Comparison of ENCODE assay signal across 28 mouse cellular contexts in the genomic region with DNA sequence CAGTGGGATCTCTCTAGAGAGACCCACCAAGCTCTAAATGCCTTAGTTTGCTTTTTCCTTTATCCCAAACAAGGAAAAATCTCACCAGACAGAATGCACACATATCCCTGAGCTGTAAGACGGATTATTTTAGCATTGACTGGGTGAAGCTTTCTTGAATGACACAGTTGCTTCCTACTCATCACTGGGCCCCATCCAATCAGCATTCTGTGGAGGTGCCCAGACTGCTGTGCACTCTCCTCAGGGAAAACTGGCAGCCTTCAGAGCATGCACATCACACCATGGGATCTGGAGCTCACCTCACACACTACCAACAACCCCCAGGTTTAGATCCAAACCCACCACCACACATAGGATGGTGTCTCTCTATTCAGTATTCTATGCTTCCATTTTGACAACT.
DNase-seq lines count a peak whose midpoint lies in the region; ATAC-seq and TF ChIP-seq lines count a peak whose summit lies in the region.
"Had no signal": no experiment of that assay in that cellular context is flagged by ENCODE, and none has a peak within 500 bp of the region (broad histone marks: within the 10 kb centered on the region; RNA-seq: fewer than 3 reads in every experiment).

No protein-coding gene starts in this region.

- no peaks in the 10 kb centered on the region for H3K4me1 ChIP-seq in forebrain, postnatal 0 days (ENCODE audit: insufficient read depth)
- H3K4me1 ChIP-seq in forebrain, embryonic 13.5 days = no peaks in the 10 kb centered on the region
- H3K4me1 ChIP-seq: heart, embryonic 12.5 days; hindbrain, embryonic 13.5 days; limb, embryonic 13.5 days; lung, embryonic 15.5 days; neural tube, embryonic 13.5 days had no signal

- H3K27ac ChIP-seq in forebrain, postnatal 0 days (ENCODE audit: low read depth, low read length) = no peak overlapping the region
- H3K27ac ChIP-seq in forebrain, embryonic 13.5 days = no peak overlapping the region
- H3K27ac ChIP-seq: gastrocnemius, adult 2 months; heart, adult 2 months; hindbrain, embryonic 13.5 days; limb, embryonic 13.5 days; lung, embryonic 15.5 days; neural tube, embryonic 13.5 days had no signal

- H3K9me3 ChIP-seq in forebrain, postnatal 0 days (ENCODE audit: low read length) = no peaks in the 10 kb centered on the region
- no peaks in the 10 kb centered on the region for H3K9me3 ChIP-seq in forebrain, embryonic 13.5 days (replicated peaks)
- H3K9me3 ChIP-seq: heart, embryonic 12.5 days; hindbrain, embryonic 13.5 days; limb, embryonic 13.5 days; lung, embryonic 15.5 days; neural tube, embryonic 13.5 days had no signal

- no peak overlapping the region for H3K4me2 ChIP-seq in forebrain, postnatal 0 days (ENCODE audit: low read depth)
- H3K4me2 ChIP-seq in forebrain, embryonic 13.5 days = no peak overlapping the region
- H3K4me2 ChIP-seq: heart, embryonic 12.5 days; hindbrain, embryonic 13.5 days; limb, embryonic 13.5 days; liver, embryonic 11.5 days; lung, embryonic 15.5 days; midbrain, embryonic 11.5 days; neural tube, embryonic 13.5 days had no signal

- intact Hi-C loops in left cerebral cortex, postnatal 14 days (cut with DNase I) = no loop called here
- intact Hi-C loops in left cerebral cortex, postnatal 10 days (cut with DNase I) = no loop called here

- WGBS in forebrain, postnatal 0 days = 41% methylated on average over 1 of the region's 1 CpGs
- WGBS in forebrain, embryonic 13.5 days = 63% methylated on average over 1 of the region's 1 CpGs

- no peaks in the 10 kb centered on the region for H3K36me3 ChIP-seq in forebrain, postnatal 0 days (ENCODE audit: insufficient read depth)
- H3K36me3 ChIP-seq in forebrain, embryonic 13.5 days (ENCODE audit: poor library complexity, severe bottlenecking) = no peaks in the 10 kb centered on the region
- H3K36me3 ChIP-seq: heart, embryonic 12.5 days; hindbrain, embryonic 13.5 days; limb, embryonic 13.5 days; lung, embryonic 15.5 days; neural tube, embryonic 13.5 days had no signal

- no peaks in the 10 kb centered on the region for H3K27me3 ChIP-seq in forebrain, postnatal 0 days (ENCODE audit: insufficient read depth, low read length)
- H3K27me3 ChIP-seq in forebrain, embryonic 13.5 days = no peaks in the 10 kb centered on the region
- H3K27me3 ChIP-seq: CH12.LX; heart, embryonic 12.5 days; hindbrain, embryonic 13.5 days; limb, embryonic 13.5 days; lung, embryonic 15.5 days; neural tube, embryonic 13.5 days had no signal

- DNase-seq in forebrain, postnatal 0 days = no peak
- DNase-seq in left cerebral cortex, postnatal 14 days (ENCODE audit: low spot score in 2 of 2) = peak; percentile 41 to 43
- no peak for DNase-seq in left cerebral cortex, postnatal 10 days (ENCODE audit: extremely low spot score in 1 of 2, low spot score in 2 of 2)
- DNase-seq in frontal cortex, postnatal 36 days (ENCODE audit: low spot score in 2 of 2) = peak; percentile 58 to 74
- DNase-seq in telencephalon, adult 2 months (ENCODE audit: low read depth, low spot score) = peak; percentile 62
- DNase-seq in gastrocnemius, adult 18-20 months (ENCODE audit: low spot score) = no peak
- DNase-seq: adrenal gland, adult 2 months; adrenal gland, postnatal 36 days; cerebellum, adult 2 months; cerebellum, postnatal 14 days; gastrocnemius, adult 2 months; gastrocnemius, postnatal 36 days; heart, adult 2 months; heart, postnatal 4 days; kidney, adult 9 months; kidney, postnatal 10 days had no signal

- no peak for TF ChIP-seq CTCF in forebrain, postnatal 0 days (IDR thresholded peaks at IDR 0.05; ENCODE audit: low read depth)

- H3K4me3 ChIP-seq in forebrain, postnatal 0 days (ENCODE audit: low read depth, low read length) = no peak overlapping the region
- H3K4me3 ChIP-seq in forebrain, embryonic 13.5 days = no peak overlapping the region
- H3K4me3 ChIP-seq: gastrocnemius, adult 2 months; heart, adult 2 months; heart, embryonic 12.5 days; hindbrain, embryonic 13.5 days; limb, embryonic 13.5 days; lung, embryonic 15.5 days; neural tube, embryonic 13.5 days had no signal

- peak; percentile 29 for ATAC-seq in forebrain, postnatal 0 days
- no peak for ATAC-seq in forebrain, embryonic 13.5 days
- ATAC-seq: activated CD4-positive, CD25-positive, alpha-beta regulatory T cell, adult 4 months; forebrain, embryonic 14.5 days; intestine, embryonic 16.5 days had no signal

- no peak overlapping the region for H3K9ac ChIP-seq in forebrain, postnatal 0 days
- no peak overlapping the region for H3K9ac ChIP-seq in forebrain, embryonic 13.5 days
- H3K9ac ChIP-seq: heart, embryonic 12.5 days; hindbrain, embryonic 13.5 days; limb, embryonic 13.5 days; lung, embryonic 15.5 days; neural tube, embryonic 13.5 days had no signal

Comparison
In these comparisons a context has a peak if more than half of its experiments do, and no peak if none do; other contexts are left out.
1. DNase-seq: peak in left cerebral cortex, postnatal 14 days (2 of 2), frontal cortex, postnatal 36 days (2 of 2) and telencephalon, adult 2 months (single experiment); none in forebrain, postnatal 0 days (single experiment), left cerebral cortex, postnatal 10 days (0 of 2) and gastrocnemius, adult 18-20 months (single experiment).